Comparison of ENCODE assay signal across 21 mouse cellular contexts in genomic region chr14:104769938-104770337, GRCm38 (mm10).
DNase-seq lines count a peak whose midpoint lies in the region; ATAC-seq and TF ChIP-seq lines count a peak whose summit lies in the region.
"Had no signal": no experiment of that assay in that cellular context is flagged by ENCODE, and none has a peak within 500 bp of the region (broad histone marks: within the 10 kb centered on the region; RNA-seq: fewer than 3 reads in every experiment).

No protein-coding gene starts in this region.

- no peaks in the 10 kb centered on the region for H3K4me1 ChIP-seq in hindbrain, embryonic 11.5 days (replicated peaks; ENCODE audit: control insufficient read depth, insufficient read depth, low read length)
- no peaks in the 10 kb centered on the region for H3K4me1 ChIP-seq in hindbrain, postnatal 0 days (ENCODE audit: insufficient read depth, low read length)
- H3K4me1 ChIP-seq in midbrain, embryonic 12.5 days = no peaks in the 10 kb centered on the region
- H3K4me1 ChIP-seq in midbrain, embryonic 10.5 days = peaks cover 5% of the 10 kb centered on the region; the same call in 1 of the 2 replicates
- H3K4me1 ChIP-seq: embryonic facial prominence, embryonic 13.5 days; forebrain, embryonic 12.5 days; heart, embryonic 15.5 days had no signal

- no peak for TF ChIP-seq POLR2A in brain, embryonic 14.5 days (IDR thresholded peaks at IDR 0.05; ENCODE audit: borderline replicate concordance, extremely low read depth, insufficient read depth, insufficient read length, poor library complexity, severe bottlenecking)

- no peak for TF ChIP-seq CTCF in hindbrain, postnatal 0 days (IDR thresholded peaks at IDR 0.05; ENCODE audit: low read depth)
- no peak for TF ChIP-seq CTCF in brain, embryonic 14.5 days (IDR thresholded peaks at IDR 0.05; ENCODE audit: borderline replicate concordance, extremely low read depth, insufficient read depth, insufficient read length)

- H3K9me3 ChIP-seq in hindbrain, embryonic 11.5 days (ENCODE audit: control insufficient read depth, low read length) = no peaks in the 10 kb centered on the region
- no peaks in the 10 kb centered on the region for H3K9me3 ChIP-seq in hindbrain, postnatal 0 days (ENCODE audit: low read length)
- H3K9me3 ChIP-seq in midbrain, embryonic 12.5 days = no peaks in the 10 kb centered on the region
- H3K9me3 ChIP-seq in midbrain, embryonic 10.5 days (replicated peaks) = no peaks in the 10 kb centered on the region
- H3K9me3 ChIP-seq: embryonic facial prominence, embryonic 13.5 days; forebrain, embryonic 12.5 days; heart, embryonic 15.5 days had no signal

- DNase-seq in hindbrain, embryonic 11.5 days (ENCODE audit: low spot score) = peak; percentile 31
- DNase-seq in hindbrain, postnatal 0 days (ENCODE audit: low spot score) = no peak
- no peak for DNase-seq in midbrain, embryonic 10.5 days (ENCODE audit: low spot score)
- peak; percentile 12 for DNase-seq in brain, embryonic 14.5 days (ENCODE audit: low read depth)
- DNase-seq in embryo, embryonic 11 days = peak; percentile 34
- DNase-seq in thymus, postnatal 36 days = no peak
- DNase-seq: adrenal gland, adult 2 months; adrenal gland, postnatal 36 days; cerebellum, adult 11-12 months; cerebellum, adult 9-10 months; cerebellum, postnatal 25 days; gastrocnemius, postnatal 10 days; heart, adult 2 months; heart, postnatal 14 days had no signal

- no peak overlapping the region for H3K4me2 ChIP-seq in hindbrain, embryonic 11.5 days (replicated peaks; ENCODE audit: low read depth, low read length)
- H3K4me2 ChIP-seq in hindbrain, postnatal 0 days (ENCODE audit: low read depth, low read length) = no peak overlapping the region
- no peak overlapping the region for H3K4me2 ChIP-seq in midbrain, embryonic 12.5 days (replicated peaks)
- H3K4me2 ChIP-seq: embryonic facial prominence, embryonic 13.5 days; forebrain, embryonic 12.5 days; heart, embryonic 11.5 days; heart, embryonic 15.5 days had no signal

- H3K27me3 ChIP-seq in hindbrain, embryonic 11.5 days (ENCODE audit: control insufficient read depth, insufficient read depth, low read length) = no peaks in the 10 kb centered on the region
- H3K27me3 ChIP-seq in hindbrain, postnatal 0 days (ENCODE audit: insufficient read depth, low read length) = no peaks in the 10 kb centered on the region
- H3K27me3 ChIP-seq in midbrain, embryonic 12.5 days = no peaks in the 10 kb centered on the region
- H3K27me3 ChIP-seq in midbrain, embryonic 10.5 days (ENCODE audit: low read depth, poor library complexity, severe bottlenecking) = no peaks in the 10 kb centered on the region
- H3K27me3 ChIP-seq: embryonic facial prominence, embryonic 13.5 days; forebrain, embryonic 12.5 days; heart, embryonic 15.5 days had no signal

- H3K36me3 ChIP-seq in hindbrain, embryonic 11.5 days (ENCODE audit: control insufficient read depth, insufficient read depth, low read length) = no peaks in the 10 kb centered on the region
- no peaks in the 10 kb centered on the region for H3K36me3 ChIP-seq in hindbrain, postnatal 0 days (ENCODE audit: insufficient read depth, low read length)
- H3K36me3 ChIP-seq in midbrain, embryonic 12.5 days = no peaks in the 10 kb centered on the region
- H3K36me3 ChIP-seq in midbrain, embryonic 10.5 days = no peaks in the 10 kb centered on the region
- H3K36me3 ChIP-seq: embryonic facial prominence, embryonic 13.5 days; forebrain, embryonic 12.5 days; heart, embryonic 15.5 days had no signal

- WGBS in hindbrain, embryonic 11.5 days = 54% methylated on average over 4 of the region's 4 CpGs
- WGBS in hindbrain, postnatal 0 days = 39% methylated on average over 4 of the region's 4 CpGs
- 39% methylated on average over 4 of the region's 4 CpGs for WGBS in midbrain, embryonic 12.5 days
- 43% methylated on average over 4 of the region's 4 CpGs for WGBS in midbrain, embryonic 10.5 days

- no peak overlapping the region for H3K4me3 ChIP-seq in hindbrain, embryonic 11.5 days (ENCODE audit: low read depth, low read length)
- no peak overlapping the region for H3K4me3 ChIP-seq in hindbrain, postnatal 0 days (ENCODE audit: low read length)
- H3K4me3 ChIP-seq in midbrain, embryonic 12.5 days = no peak overlapping the region
- H3K4me3 ChIP-seq in midbrain, embryonic 10.5 days = no peak overlapping the region
- H3K4me3 ChIP-seq: embryonic facial prominence, embryonic 13.5 days; forebrain, embryonic 12.5 days; heart, adult 2 months; heart, embryonic 15.5 days had no signal

- no peak overlapping the region for H3K9ac ChIP-seq in hindbrain, embryonic 11.5 days (ENCODE audit: low read depth, low read length)
- no peak overlapping the region for H3K9ac ChIP-seq in hindbrain, postnatal 0 days (replicated peaks; ENCODE audit: low read length)
- no peak overlapping the region for H3K9ac ChIP-seq in midbrain, embryonic 12.5 days (replicated peaks)
- H3K9ac ChIP-seq: embryonic facial prominence, embryonic 13.5 days; forebrain, embryonic 12.5 days; heart, embryonic 15.5 days had no signal

- H3K27ac ChIP-seq in hindbrain, embryonic 11.5 days (ENCODE audit: low read depth, low read length) = no peak overlapping the region
- no peak overlapping the region for H3K27ac ChIP-seq in hindbrain, postnatal 0 days
- no peak overlapping the region for H3K27ac ChIP-seq in midbrain, embryonic 12.5 days (replicated peaks)
- H3K27ac ChIP-seq in midbrain, embryonic 10.5 days (replicated peaks) = no peak overlapping the region
- H3K27ac ChIP-seq: embryonic facial prominence, embryonic 13.5 days; forebrain, embryonic 12.5 days; heart, adult 2 months; heart, embryonic 15.5 days had no signal

- no peak for ATAC-seq in hindbrain, embryonic 11.5 days (ENCODE audit: low FRiP score)
- no peak for ATAC-seq in hindbrain, postnatal 0 days
- ATAC-seq in midbrain, embryonic 12.5 days (ENCODE audit: low FRiP score, low read depth) = 0 out of 2 replicates have a peak, but pooled peaks have one; percentile 54
- ATAC-seq: forebrain, embryonic 16.5 days; hindbrain, embryonic 16.5 days had no signal

Comparison
In these comparisons a context has a peak if more than half of its experiments do, and no peak if none do; other contexts are left out.
1. DNase-seq: peak in hindbrain, embryonic 11.5 days (single experiment), brain, embryonic 14.5 days (single experiment) and embryo, embryonic 11 days (single experiment); none in hindbrain, postnatal 0 days (single experiment), midbrain, embryonic 10.5 days (single experiment) and thymus, postnatal 36 days (0 of 2).